Mouse (Mus musculus) macrophage (primary cell): ENCODE measurements around the gene Rassf2. TPM values are rescaled to one million over a fixed set of nuclear protein-coding genes. Genes with fewer than 3 reads are reported as not detected.

Experiments used
- H3K27ac ChIP-seq: fragments of 350-480 bp; formaldehyde crosslinking; 2 replicates; pipeline ENCODE4 v1.9.0; 2021
- H3K36me3 ChIP-seq: fragments of 350-480 bp; formaldehyde crosslinking; 2 replicates; pipeline ENCODE4 v1.9.0; 2021; ENCODE audit errors: inconsistent target
- H3K4me3 ChIP-seq: fragments of 350-480 bp; formaldehyde crosslinking; 2 replicates; pipeline ENCODE4 v1.9.0; 2021; ENCODE audit errors: inconsistent target
- H3K79me2 ChIP-seq: fragments of 350-480 bp; formaldehyde crosslinking; 2 replicates; pipeline ENCODE4 v1.9.0; 2021; ENCODE audit errors: inconsistent target
- WGBS: methylation state at CpG from one replicate; pipeline ENCODE4 v1.1.7; 2026; ENCODE audit warnings: inconsistent platforms; ENCODE audit not compliant: missing documents; 5-methylcytosine and 5-hydroxymethylcytosine counted together
- polyA plus RNA-seq: library from polyadenylated mRNA; stranded (reverse); fragments of 250-400 nt; gene quantifications from 3 replicates; pipeline ENCODE4 v1.2.4, GENCODE M21; 2018; ENCODE audit warnings: inconsistent platforms

The Rassf2 gene
- polyA plus RNA-seq, 1 experiment from 2014 or later, result 95.6 TPM

- Histone ChIP-seq H3K4me3 (no peak overlapping the region), H3K79me2 (peaks cover 95% of the 10 kb centered on the region), H3K27ac (no peak overlapping the region), H3K36me3 (peaks cover 8% of the 10 kb centered on the region; the same call in 1 of the 2 replicates)
- 48% methylated on average over 3 of the region's 4 CpGs for WGBS
Measured at GRCm38 (mm10) chr2:132024028-132024427, 6.0 kb downstream of the Rassf2 start.

- peaks cover 8% of the 10 kb centered on the region; the same call in 1 of the 2 replicates for H3K36me3 ChIP-seq
- no peak overlapping the region for H3K4me3 ChIP-seq
- WGBS, result 36% methylated on average over 8 of the region's 8 CpGs
- H3K79me2 ChIP-seq, result peaks cover 94% of the 10 kb centered on the region
- H3K27ac ChIP-seq, result no peak overlapping the region
Measured at GRCm38 (mm10) chr2:132022621-132023020, 7.4 kb downstream of the Rassf2 start.

GRCm38 (mm10) chr2:132021616-132022015, 8.4 kb downstream of the Rassf2 start:
- Histone ChIP-seq H3K27ac (peak overlapping the region; percentile 99; the same call in 1 of the 2 replicates), H3K79me2 (peaks cover 94% of the 10 kb centered on the region), H3K4me3 (no peak overlapping the region), H3K36me3 (peaks cover 2% of the 10 kb centered on the region; the same call in 1 of the 2 replicates)
- 37% methylated on average over 4 of the region's 4 CpGs for whole genome bisulfite sequencing

- H3K79me2 ChIP-seq, result peaks cover 94% of the 10 kb centered on the region
- H3K36me3 ChIP-seq, result no peaks in the 10 kb centered on the region
- H3K4me3 ChIP-seq, result peak overlapping the region; percentile 26
- WGBS, result 13% methylated on average over 5 of the region's 5 CpGs
- peak overlapping the region; percentile 99 for H3K27ac ChIP-seq
Measured at GRCm38 (mm10) chr2:132020991-132021541, 9.0 kb downstream of the Rassf2 start.

GRCm38 (mm10) chr2:132020420-132020819, 9.6 kb downstream of the Rassf2 start:
- WGBS, result 19% methylated on average over 7 of the region's 7 CpGs
- Histone ChIP-seq H3K4me3 (peak overlapping the region; percentile 26), H3K27ac (peak overlapping the region; percentile 99), H3K36me3 (no peaks in the 10 kb centered on the region), H3K79me2 (peaks cover 94% of the 10 kb centered on the region)

GRCm38 (mm10) chr2:132019372-132019811, 10.7 kb downstream of the Rassf2 start:
- Histone ChIP-seq H3K79me2 (peaks cover 94% of the 10 kb centered on the region), H3K36me3 (no peaks in the 10 kb centered on the region), H3K27ac (peak overlapping the region; percentile 99), H3K4me3 (peak overlapping the region; percentile 26)
- WGBS, result 2% methylated on average over 3 of the region's 3 CpGs

- H3K4me3 ChIP-seq, result no peak overlapping the region
- peak overlapping the region; percentile 99 for H3K27ac ChIP-seq
- 11% methylated on average over 4 of the region's 4 CpGs for WGBS
- peaks cover 94% of the 10 kb centered on the region for H3K79me2 ChIP-seq
- no peaks in the 10 kb centered on the region for H3K36me3 ChIP-seq
Measured at GRCm38 (mm10) chr2:132018156-132018555, 11.9 kb downstream of the Rassf2 start.

GRCm38 (mm10) chr2:132017611-132018010, 12.4 kb downstream of the Rassf2 start:
- WGBS, result 44% methylated on average over 7 of the region's 7 CpGs
- Histone ChIP-seq H3K36me3 (peaks cover 3% of the 10 kb centered on the region), H3K79me2 (peaks cover 94% of the 10 kb centered on the region), H3K27ac (peak overlapping the region; percentile 99), H3K4me3 (no peak overlapping the region)

- no peak overlapping the region for H3K27ac ChIP-seq
- peaks cover 94% of the 10 kb centered on the region for H3K79me2 ChIP-seq
- H3K4me3 ChIP-seq, result no peak overlapping the region
- 86% methylated on average over 1 of the region's 1 CpGs for WGBS
- H3K36me3 ChIP-seq, result peaks cover 17% of the 10 kb centered on the region
Measured at GRCm38 (mm10) chr2:132016034-132016433, 14.0 kb downstream of the Rassf2 start.

GRCm38 (mm10) chr2:132013152-132013551, 16.9 kb downstream of the Rassf2 start:
- Histone ChIP-seq H3K79me2 (peaks cover 84% of the 10 kb centered on the region), H3K36me3 (peaks cover 43% of the 10 kb centered on the region)
- 80% methylated on average over 4 of the region's 4 CpGs for WGBS

GRCm38 (mm10) chr2:132010781-132011180, 19.3 kb downstream of the Rassf2 start:
- H3K27ac ChIP-seq, result no peak overlapping the region
- no peak overlapping the region for H3K4me3 ChIP-seq
- peaks cover 45% of the 10 kb centered on the region for H3K36me3 ChIP-seq
- no CpG with 5 or more reads among the region's 2 CpGs for WGBS
- peaks cover 65% of the 10 kb centered on the region for H3K79me2 ChIP-seq

More at GRCm38 (mm10) chr2:132013152-132013551, 16.9 kb downstream of the Rassf2 start:
- no peak overlapping the region for H3K4me3 ChIP-seq
- no peak overlapping the region for H3K27ac ChIP-seq

- H3K79me2 ChIP-seq, result peaks cover 45% of the 10 kb centered on the region
- WGBS, result 64% methylated on average over 4 of the region's 4 CpGs
- H3K27ac ChIP-seq, result no peak overlapping the region
- peaks cover 71% of the 10 kb centered on the region for H3K36me3 ChIP-seq
- H3K4me3 ChIP-seq, result no peak overlapping the region
Measured at GRCm38 (mm10) chr2:132008186-132008585, 21.9 kb downstream of the Rassf2 start.

- H3K36me3 ChIP-seq, result peaks cover 74% of the 10 kb centered on the region
- peaks cover 38% of the 10 kb centered on the region for H3K79me2 ChIP-seq
- H3K27ac ChIP-seq, result peak overlapping the region; percentile 92
- H3K4me3 ChIP-seq, result no peak overlapping the region
- 87% methylated on average over 6 of the region's 6 CpGs for WGBS
Measured at GRCm38 (mm10) chr2:132007475-132007819, 22.6 kb downstream of the Rassf2 start.

GRCm38 (mm10) chr2:132006561-132007474, 23.2 kb downstream of the Rassf2 start:
- Histone ChIP-seq H3K79me2 (peaks cover 32% of the 10 kb centered on the region; the same call in 1 of the 2 replicates), H3K36me3 (peaks cover 74% of the 10 kb centered on the region), H3K27ac (peak overlapping the region; percentile 92), H3K4me3 (no peak overlapping the region)
- WGBS, result 49% methylated on average over 17 of the region's 18 CpGs

- Histone ChIP-seq H3K27ac (peak overlapping the region; percentile 92), H3K36me3 (peaks cover 75% of the 10 kb centered on the region), H3K79me2 (peaks cover 21% of the 10 kb centered on the region; the same call in 1 of the 2 replicates), H3K4me3 (no peak overlapping the region)
- WGBS, result 98% methylated on average over 4 of the region's 4 CpGs
Measured at GRCm38 (mm10) chr2:132005445-132005844, 24.6 kb downstream of the Rassf2 start.
